ENCODE assay signal across 25 mouse cellular contexts in genomic region chr1:106192864-106193470, GRCm38 (mm10). TPM values are rescaled to one million over a fixed set of nuclear protein-coding genes. Genes with fewer than 3 reads are reported as not detected.
DNase-seq lines count a peak whose midpoint lies in the region; ATAC-seq and TF ChIP-seq lines count a peak whose summit lies in the region.
"Had no signal": no experiment of that assay in that cellular context is flagged by ENCODE, and none has a peak within 500 bp of the region (broad histone marks: within the 10 kb centered on the region; RNA-seq: fewer than 3 reads in every experiment).

No protein-coding gene starts in this region.

- H3K9me3 ChIP-seq in forebrain, embryonic 10.5 days: no peaks in the 10 kb centered on the region
- H3K9me3 ChIP-seq in forebrain, postnatal 0 days (ENCODE audit: low read length): no peaks in the 10 kb centered on the region
- no peaks in the 10 kb centered on the region for H3K9me3 ChIP-seq in heart, embryonic 13.5 days
- H3K9me3 ChIP-seq in liver, embryonic 12.5 days (replicated peaks): no peaks in the 10 kb centered on the region
- H3K9me3 ChIP-seq: embryonic facial prominence, embryonic 13.5 days; forebrain, embryonic 15.5 days; heart, embryonic 15.5 days; limb, embryonic 13.5 days; midbrain, embryonic 13.5 days; neural tube, embryonic 12.5 days had no signal

- peak overlapping the region; percentile 30; the same call in 1 of the 2 replicates for H3K27ac ChIP-seq in forebrain, embryonic 10.5 days
- H3K27ac ChIP-seq in forebrain, postnatal 0 days (ENCODE audit: low read depth, low read length): no peak overlapping the region
- H3K27ac ChIP-seq in heart, embryonic 13.5 days (replicated peaks): peak overlapping the region; percentile 10; the same call in 1 of the 2 replicates
- H3K27ac ChIP-seq in liver, adult 2 months (replicated peaks; ENCODE audit: insufficient read depth, low read depth, low read length): peak overlapping the region; percentile 76
- H3K27ac ChIP-seq in liver, embryonic 12.5 days: no peak overlapping the region
- H3K27ac ChIP-seq: embryonic facial prominence, embryonic 13.5 days; forebrain, embryonic 15.5 days; hindbrain, postnatal 0 days; limb, embryonic 13.5 days; liver, embryonic 14.5 days; midbrain, embryonic 13.5 days; neural tube, embryonic 12.5 days had no signal

- no peak overlapping the region for H3K4me2 ChIP-seq in forebrain, postnatal 0 days (ENCODE audit: low read depth)
- H3K4me2 ChIP-seq in heart, embryonic 13.5 days: no peak overlapping the region
- H3K4me2 ChIP-seq in liver, embryonic 12.5 days: no peak overlapping the region
- H3K4me2 ChIP-seq: embryonic facial prominence, embryonic 13.5 days; forebrain, embryonic 15.5 days; heart, embryonic 15.5 days; limb, embryonic 13.5 days; lung, embryonic 14.5 days; midbrain, embryonic 13.5 days; neural tube, embryonic 12.5 days had no signal

- WGBS in forebrain, embryonic 10.5 days: 81% methylated on average over 8 of the region's 8 CpGs
- WGBS in forebrain, postnatal 0 days: 42% methylated on average over 8 of the region's 8 CpGs
- 58% methylated on average over 8 of the region's 8 CpGs for WGBS in heart, embryonic 13.5 days
- WGBS in liver, adult 2 months: 32% methylated on average over 8 of the region's 8 CpGs
- 77% methylated on average over 8 of the region's 8 CpGs for WGBS in liver, embryonic 12.5 days (ENCODE audit: insufficient replicate concordance)

- peaks cover 53% of the 10 kb centered on the region for H3K4me1 ChIP-seq in forebrain, embryonic 10.5 days
- peaks cover under 1% of the 10 kb centered on the region; the same call in 1 of the 2 replicates for H3K4me1 ChIP-seq in forebrain, postnatal 0 days (ENCODE audit: insufficient read depth)
- peaks cover 51% of the 10 kb centered on the region for H3K4me1 ChIP-seq in heart, embryonic 13.5 days
- H3K4me1 ChIP-seq in liver, adult 2 months (ENCODE audit: control insufficient read depth, insufficient read depth, low read length): peaks cover 17% of the 10 kb centered on the region
- no peaks in the 10 kb centered on the region for H3K4me1 ChIP-seq in liver, embryonic 12.5 days

- intact Hi-C loops in heart, postnatal 10 days (cut with DNase I): no loop called here
- intact Hi-C loops in left cerebral cortex, postnatal 25 days (cut with DNase I): no loop called here

- no peaks in the 10 kb centered on the region for H3K27me3 ChIP-seq in forebrain, embryonic 10.5 days (ENCODE audit: poor library complexity, severe bottlenecking)
- H3K27me3 ChIP-seq in forebrain, postnatal 0 days (ENCODE audit: insufficient read depth, low read length): no peaks in the 10 kb centered on the region
- no peaks in the 10 kb centered on the region for H3K27me3 ChIP-seq in heart, embryonic 13.5 days (replicated peaks)
- no peaks in the 10 kb centered on the region for H3K27me3 ChIP-seq in liver, adult 2 months (ENCODE audit: control insufficient read depth, insufficient read depth, low read length)
- no peaks in the 10 kb centered on the region for H3K27me3 ChIP-seq in liver, embryonic 12.5 days (replicated peaks)
- H3K27me3 ChIP-seq: embryonic facial prominence, embryonic 13.5 days; forebrain, embryonic 15.5 days; heart, embryonic 15.5 days; limb, embryonic 13.5 days; midbrain, embryonic 13.5 days; neural tube, embryonic 12.5 days had no signal

- no peaks in the 10 kb centered on the region for H3K36me3 ChIP-seq in forebrain, embryonic 10.5 days (replicated peaks)
- H3K36me3 ChIP-seq in forebrain, postnatal 0 days (ENCODE audit: insufficient read depth): no peaks in the 10 kb centered on the region
- no peaks in the 10 kb centered on the region for H3K36me3 ChIP-seq in heart, embryonic 13.5 days
- no peaks in the 10 kb centered on the region for H3K36me3 ChIP-seq in liver, adult 2 months (ENCODE audit: control insufficient read depth, insufficient read depth, low read length)
- H3K36me3 ChIP-seq in liver, embryonic 12.5 days: no peaks in the 10 kb centered on the region
- H3K36me3 ChIP-seq: embryonic facial prominence, embryonic 13.5 days; forebrain, embryonic 15.5 days; heart, embryonic 15.5 days; limb, embryonic 13.5 days; midbrain, embryonic 13.5 days; neural tube, embryonic 12.5 days had no signal

- TF ChIP-seq POLR2A in liver, adult 2 months (IDR thresholded peaks at IDR 0.05; ENCODE audit: extremely low read depth, insufficient read depth, low read length): no peak

- ATAC-seq in forebrain, postnatal 0 days: no peak
- ATAC-seq in heart, embryonic 13.5 days (ENCODE audit: extremely low read depth, insufficient number of reproducible peaks, low FRiP score, low TSS enrichment): no peak
- no peak for ATAC-seq in liver, embryonic 12.5 days
- ATAC-seq: activated CD4-positive, CD25-positive, alpha-beta regulatory T cell, adult 4 months; forebrain, embryonic 15.5 days; hindbrain, postnatal 0 days; midbrain, embryonic 13.5 days had no signal

- peaks cover 20% of the 10 kb centered on the region; the same call in 1 of the 2 replicates for H3K79me2 ChIP-seq in liver, adult 2 months (ENCODE audit: control insufficient read depth, insufficient read depth, low read length)

- no peak for TF ChIP-seq CTCF in forebrain, postnatal 0 days (IDR thresholded peaks at IDR 0.05; ENCODE audit: low read depth)
- no peak for TF ChIP-seq CTCF in liver, adult 2 months (IDR thresholded peaks at IDR 0.05; ENCODE audit: low read depth, low read length)

- DNase-seq in forebrain, embryonic 10.5 days (ENCODE audit: extremely low spot score, low spot score): no peak
- no peak for DNase-seq in forebrain, postnatal 0 days
- no peak for DNase-seq in heart, postnatal 10 days
- DNase-seq in liver, adult 2 months (ENCODE audit: extremely low read depth, low read depth, low spot score): peak; percentile 93
- no peak for DNase-seq in spleen, postnatal 10 days (ENCODE audit: low spot score in 2 of 2)
- no peak for DNase-seq in left cerebral cortex, postnatal 25 days (ENCODE audit: low spot score in 2 of 2)
- DNase-seq: adrenal gland, postnatal 10 days; cerebellum, adult 2 months; cerebellum, postnatal 25 days; gastrocnemius, postnatal 14 days; kidney, adult 8-10 months; lung, embryonic 14.5 days; right cerebral cortex, adult 18-20 months had no signal

- no peak overlapping the region for H3K4me3 ChIP-seq in forebrain, embryonic 10.5 days
- no peak overlapping the region for H3K4me3 ChIP-seq in forebrain, postnatal 0 days (ENCODE audit: low read depth, low read length)
- no peak overlapping the region for H3K4me3 ChIP-seq in heart, embryonic 13.5 days
- no peak overlapping the region for H3K4me3 ChIP-seq in liver, adult 2 months (ENCODE audit: insufficient read depth, low read depth, low read length)
- H3K4me3 ChIP-seq in liver, embryonic 12.5 days: no peak overlapping the region
- H3K4me3 ChIP-seq: embryonic facial prominence, embryonic 13.5 days; erythroblast, embryonic 14.5 days; forebrain, embryonic 15.5 days; heart, embryonic 15.5 days; limb, embryonic 13.5 days; midbrain, embryonic 13.5 days; neural tube, embryonic 12.5 days had no signal

- H3K9ac ChIP-seq in forebrain, postnatal 0 days: no peak overlapping the region
- peak overlapping the region; percentile 12; the same call in 1 of the 2 replicates for H3K9ac ChIP-seq in heart, embryonic 13.5 days
- H3K9ac ChIP-seq in liver, adult 2 months (ENCODE audit: low read depth, low read length): no peak overlapping the region; the same call in 1 of the 2 replicates
- H3K9ac ChIP-seq in liver, embryonic 12.5 days: no peak overlapping the region
- H3K9ac ChIP-seq: embryonic facial prominence, embryonic 13.5 days; forebrain, embryonic 15.5 days; heart, embryonic 15.5 days; limb, embryonic 13.5 days; liver, embryonic 14.5 days; lung, embryonic 14.5 days; midbrain, embryonic 13.5 days; neural tube, embryonic 12.5 days had no signal

RNA-seq across cellular contexts. Expression of gene Phlpp1, which starts 21.4 kb away (rescaled TPM):
- polyA plus RNA-seq in forebrain, embryonic 10.5 days (2016; fragmentation: Nextera tagmentation; extraction: Ambion mirVana): 5.1 and 5.5 TPM in 2 replicates
- 23.5 and 32.5 TPM in 2 replicates for total RNA-seq in forebrain, postnatal 0 days (2014; rRNA removed)
- polyA plus RNA-seq in forebrain, postnatal 0 days (2015; fragmentation: Nextera tagmentation; extraction: Ambion mirVana): 3.6 and 5.1 TPM in 2 replicates
- polyA plus RNA-seq in heart, embryonic 13.5 days (2015; fragmentation: Nextera tagmentation; extraction: Ambion mirVana): 3.9 and 4.6 TPM in 2 replicates
- total RNA-seq in heart, postnatal 10 days (2021): 10 to 100 TPM; 22.4 to 23.5 TPM
- total RNA-seq in liver, adult 2 months (2014; rRNA removed): 8.3 and 13.1 TPM in 2 replicates
- polyA plus RNA-seq in liver, adult 2 months (2012; rRNA removed): 7.8 and 8.7 TPM in 2 replicates
- 1.5 and 2.0 TPM in 2 replicates for polyA plus RNA-seq in liver, embryonic 12.5 days (2016; fragmentation: Nextera tagmentation; extraction: Ambion mirVana)
- total RNA-seq in left cerebral cortex, postnatal 25 days (2021): 10 to 100 TPM; 60.2 to 64.6 TPM

Comparison
In these comparisons a context has a peak if more than half of its experiments do, and no peak if none do; other contexts are left out.
1. H3K27ac ChIP-seq: peak in forebrain, embryonic 10.5 days (single experiment), heart, embryonic 13.5 days (single experiment) and liver, adult 2 months (single experiment); none in forebrain, postnatal 0 days (single experiment) and liver, embryonic 12.5 days (single experiment).